Mouse (Mus musculus): Measurements from ENCODE around the gene Gm8922. TPM values are rescaled to one million over a fixed set of nuclear protein-coding genes. Genes with fewer than 3 reads are reported as not detected.
"Not testable (repeated sequence)": the region's sequence is repeated elsewhere in the genome, so short reads cannot be mapped to it uniquely, and the experiment has no call there.

Gm8922 gene
- total RNA-seq (2014; rRNA removed) (not detected in 2 replicates), polyA plus RNA-seq (2015; fragmentation: Nextera tagmentation; extraction: Ambion mirVana) (not detected in 2 replicates)

GRCm38 (mm10) chr5:11681659-11682058, at the start of gene Gm8922:
Gene Gm8922 (plus strand): TSS chr5:11681959.
- not testable (repeated sequence) for H3K4me1 ChIP-seq (ENCODE audit: insufficient read depth, low read length); ATAC-seq; H3K4me2 ChIP-seq (ENCODE audit: low read depth, low read length); H3K4me3 ChIP-seq (ENCODE audit: low read length); H3K27me3 ChIP-seq (ENCODE audit: insufficient read depth, low read length); H3K27ac ChIP-seq; H3K9ac ChIP-seq (replicated peaks; ENCODE audit: low read length); H3K36me3 ChIP-seq (ENCODE audit: insufficient read depth, low read length); DNase-seq (ENCODE audit: low spot score); H3K9me3 ChIP-seq (ENCODE audit: low read length)
- no CpG with 5 or more reads among the region's 2 CpGs for WGBS

Other genes with a start within 250 kb of the Gm8922 start
- gene Gm8906, start 179.3 kb upstream of the Gm8922 start, total RNA-seq (2014; rRNA removed), result not detected in 2 replicates
- not detected in 2 replicates for gene Gm8906, start 179.3 kb upstream of the Gm8922 start, polyA plus RNA-seq (2015; fragmentation: Nextera tagmentation; extraction: Ambion mirVana)
- gene Gm6460, start 87.0 kb upstream of the Gm8922 start, total RNA-seq (2014; rRNA removed), result not detected in 2 replicates
- gene Gm6460, start 87.0 kb upstream of the Gm8922 start, polyA plus RNA-seq (2015; fragmentation: Nextera tagmentation; extraction: Ambion mirVana), result not detected in 2 replicates
- not detected in 2 replicates for gene Gm8926, start 88.6 kb downstream of the Gm8922 start, total RNA-seq (2014; rRNA removed)
- not detected in 2 replicates for gene Gm8926, start 88.6 kb downstream of the Gm8922 start, polyA plus RNA-seq (2015; fragmentation: Nextera tagmentation; extraction: Ambion mirVana)
- gene Gm6465, start 163.6 kb downstream of the Gm8922 start, total RNA-seq (2014; rRNA removed), result not detected in 2 replicates
- not detected in 2 replicates for gene Gm6465, start 163.6 kb downstream of the Gm8922 start, polyA plus RNA-seq (2015; fragmentation: Nextera tagmentation; extraction: Ambion mirVana)
- gene 4933402N22Rik, start 236.1 kb downstream of the Gm8922 start, total RNA-seq (2014; rRNA removed), result not detected in 2 replicates
- not detected in 2 replicates for gene 4933402N22Rik, start 236.1 kb downstream of the Gm8922 start, polyA plus RNA-seq (2015; fragmentation: Nextera tagmentation; extraction: Ambion mirVana)